ENCODE assay signal across 29 mouse cellular contexts in the genomic region with DNA sequence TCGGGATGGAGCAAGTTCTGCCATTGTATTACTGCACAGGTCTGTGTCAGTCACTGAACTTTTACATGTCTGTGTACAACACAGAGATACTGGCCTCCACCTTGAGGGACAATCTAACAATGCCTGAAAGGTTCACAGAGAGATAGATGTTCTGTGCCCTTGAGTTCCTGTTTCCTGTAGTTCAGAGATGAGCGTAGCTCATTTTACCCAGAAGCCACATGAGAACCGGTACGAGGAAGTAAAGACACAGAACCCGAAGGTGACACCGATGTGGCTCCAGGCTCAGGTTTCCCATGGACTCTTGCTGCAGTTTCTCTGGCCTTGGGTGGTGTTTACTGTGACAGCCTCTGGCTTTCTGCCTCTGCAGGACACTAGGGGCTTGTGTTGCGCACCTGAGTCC.
DNase-seq lines count a peak whose midpoint lies in the region; ATAC-seq and TF ChIP-seq lines count a peak whose summit lies in the region.
"Had no signal": no experiment of that assay in that cellular context is flagged by ENCODE, and none has a peak within 500 bp of the region (broad histone marks: within the 10 kb centered on the region; RNA-seq: fewer than 3 reads in every experiment).

No protein-coding gene starts in this region.

- ATAC-seq in megakaryocyte, adult 5-6 weeks (ENCODE audit: poor library complexity, severe bottlenecking) = peak; percentile 60
- ATAC-seq: forebrain, postnatal 0 days; midbrain, embryonic 16.5 days had no signal

- WGBS in thymus, adult 2 months = 36% methylated on average over 7 of the region's 7 CpGs
- WGBS in cerebellum, adult 2 months = 97% methylated on average over 7 of the region's 7 CpGs

- no peaks in the 10 kb centered on the region for H3K27me3 ChIP-seq in thymus, adult 2 months (ENCODE audit: control insufficient read depth, insufficient read depth, low read length)
- no peaks in the 10 kb centered on the region for H3K27me3 ChIP-seq in cerebellum, adult 2 months (ENCODE audit: control insufficient read depth, insufficient read depth, low read length)
- H3K27me3 ChIP-seq: embryonic facial prominence, embryonic 15.5 days; hindbrain, embryonic 15.5 days; neural tube, embryonic 13.5 days; stomach, embryonic 15.5 days had no signal

- DNase-seq in thymus, adult 2 months = no peak
- DNase-seq in thymus, postnatal 36 days = no peak
- DNase-seq in CD4-positive helper T cell, adult 2 months (ENCODE audit: low read depth, low spot score) = peak; percentile 21
- DNase-seq in MEL-GATA-1-ER (ENCODE audit: extremely low read depth, low read depth) = peak; percentile 0
- DNase-seq in ovary, postnatal 14 days (ENCODE audit: low spot score) = no peak
- no peak for DNase-seq in cerebellum, adult 2 months
- no peak for DNase-seq in neural tube, embryonic 10.5 days (ENCODE audit: extremely low spot score, low spot score)
- DNase-seq: adrenal gland, adult 8-10 months; cerebellum, adult 8-10 months; cerebellum, postnatal 25 days; forebrain, postnatal 0 days; heart, postnatal 14 days; kidney, adult 2 months; kidney, postnatal 36 days; liver; lung, adult 2 months; lung, postnatal 10 days; right cerebral cortex, postnatal 4 days had no signal

- no peak overlapping the region for H3K4me3 ChIP-seq in thymus, adult 2 months (ENCODE audit: control insufficient read depth, insufficient read depth, low read length)
- H3K4me3 ChIP-seq in cerebellum, adult 2 months (replicated peaks; ENCODE audit: insufficient read depth, low read depth, low read length) = no peak overlapping the region
- H3K4me3 ChIP-seq: embryonic facial prominence, embryonic 10.5 days; embryonic facial prominence, embryonic 15.5 days; forebrain, embryonic 12.5 days; hindbrain, embryonic 10.5 days; hindbrain, embryonic 15.5 days; neural tube, embryonic 13.5 days; stomach, embryonic 15.5 days had no signal

- TF ChIP-seq POLR2A in thymus, adult 2 months (IDR thresholded peaks at IDR 0.05; ENCODE audit: control insufficient read depth, extremely low read depth, insufficient read depth, low read length, poor library complexity) = no peak
- no peak for TF ChIP-seq POLR2A in cerebellum, adult 2 months (IDR thresholded peaks at IDR 0.05; ENCODE audit: borderline replicate concordance, insufficient read depth, low read length)

- H3K36me3 ChIP-seq in thymus, adult 2 months (ENCODE audit: control insufficient read depth, insufficient read depth, low read length) = no peaks in the 10 kb centered on the region
- H3K36me3 ChIP-seq: embryonic facial prominence, embryonic 10.5 days; embryonic facial prominence, embryonic 15.5 days; forebrain, embryonic 12.5 days; hindbrain, embryonic 10.5 days; hindbrain, embryonic 15.5 days; neural tube, embryonic 13.5 days; stomach, embryonic 15.5 days had no signal

- H3K4me1 ChIP-seq in thymus, adult 2 months (replicated peaks; ENCODE audit: control insufficient read depth, insufficient read depth, low read length) = peaks cover 8% of the 10 kb centered on the region
- no peaks in the 10 kb centered on the region for H3K4me1 ChIP-seq in cerebellum, adult 2 months (ENCODE audit: control insufficient read depth, insufficient read depth, low read length)
- H3K4me1 ChIP-seq: hindbrain, embryonic 15.5 days had no signal

- H3K27ac ChIP-seq in thymus, adult 2 months (ENCODE audit: control insufficient read depth, insufficient read depth, low read length) = peak overlapping the region; percentile 37; the same call in 1 of the 2 replicates
- no peak overlapping the region for H3K27ac ChIP-seq in cerebellum, adult 2 months (ENCODE audit: insufficient read depth, low read length)
- H3K27ac ChIP-seq: embryonic facial prominence, embryonic 10.5 days; embryonic facial prominence, embryonic 15.5 days; forebrain, embryonic 12.5 days; hindbrain, embryonic 10.5 days; hindbrain, embryonic 15.5 days; liver, embryonic 14.5 days; macrophage; neural tube, embryonic 13.5 days; stomach, embryonic 15.5 days had no signal

- TF ChIP-seq CTCF in thymus, adult 2 months (IDR thresholded peaks at IDR 0.05; ENCODE audit: borderline replicate concordance, control insufficient read depth, extremely low read depth, insufficient read depth, low read length, poor library complexity) = no peak
- no peak for TF ChIP-seq CTCF in cerebellum, adult 2 months (IDR thresholded peaks at IDR 0.05; ENCODE audit: borderline replicate concordance, insufficient read depth, low read depth, low read length)

Comparison
In these comparisons a context has a peak if more than half of its experiments do, and no peak if none do; other contexts are left out.
1. DNase-seq: peak in CD4-positive helper T cell, adult 2 months (single experiment) and MEL-GATA-1-ER (single experiment); none in thymus, adult 2 months (single experiment), thymus, postnatal 36 days (0 of 2), ovary, postnatal 14 days (single experiment), cerebellum, adult 2 months (0 of 2) and neural tube, embryonic 10.5 days (single experiment).